Mouse (Mus musculus) testis, adult 2 months (tissue): Measurements from ENCODE around the gene Pdpk1. TPM values are rescaled to one million over a fixed set of nuclear protein-coding genes. Genes with fewer than 3 reads are reported as not detected.

Experiments used
- H3K27ac ChIP-seq: fragments of 200-500 bp; 2 replicates; pipeline ENCODE4 v1.5.1; 2012; ENCODE audit warnings: low read depth, low read length; ENCODE audit not compliant: control insufficient read depth, insufficient read depth
- H3K27me3 ChIP-seq: fragments of 200-500 bp; 2 replicates; pipeline ENCODE4 v1.6.1; 2012; ENCODE audit warnings: mild to moderate bottlenecking, low read length, moderate library complexity; ENCODE audit not compliant: control insufficient read depth, insufficient read depth
- H3K36me3 ChIP-seq: fragments of 200-500 bp; 2 replicates; pipeline ENCODE4 v1.6.1; 2012; ENCODE audit warnings: mild to moderate bottlenecking, low read length; ENCODE audit not compliant: control insufficient read depth, insufficient read depth
- H3K4me1 ChIP-seq: fragments of 200-500 bp; 2 replicates; pipeline ENCODE4 v1.6.1; 2012; ENCODE audit warnings: low read length; ENCODE audit not compliant: control insufficient read depth, insufficient read depth
- H3K4me3 ChIP-seq: fragments of 200-500 bp; 2 replicates; pipeline ENCODE4 v1.5.1; 2012; ENCODE audit warnings: low read depth, mild to moderate bottlenecking, low read length, moderate library complexity, mixed read lengths; ENCODE audit not compliant: control insufficient read depth
- CTCF ChIP-seq: fragments of 200-500 bp; IDR thresholded peaks from 2 replicates; pipeline ENCODE4 v1.5.1; 2012; ENCODE audit warnings: low read depth, mild to moderate bottlenecking, inconsistent platforms, low read length, moderate library complexity; ENCODE audit not compliant: control insufficient read depth, insufficient read depth, insufficient replicate concordance
- POLR2A ChIP-seq: fragments of 200-500 bp; IDR thresholded peaks from 2 replicates; pipeline ENCODE4 v1.6.1; 2012; ENCODE audit warnings: low read depth, mild to moderate bottlenecking, inconsistent platforms, low read length, moderate library complexity; ENCODE audit not compliant: control insufficient read depth
- polyA plus RNA-seq: library from polyadenylated mRNA; depleted of rRNA; stranded (reverse); fragments of >200 nt; gene quantifications from 2 replicates; pipeline ENCODE4 v1.2.3, GENCODE M21; 2012

The Pdpk1 gene
- polyA plus RNA-seq, 1 experiment, result 486 TPM

- 0 out of 2 replicates have a peak, but pooled peaks cover 2% of the 10 kb centered on the region for H3K4me1 ChIP-seq
- H3K4me3 ChIP-seq, result no peak overlapping the region
- H3K36me3 ChIP-seq, result peaks cover 1% of the 10 kb centered on the region
- no peaks in the 10 kb centered on the region for H3K27me3 ChIP-seq
- no peak overlapping the region for H3K27ac ChIP-seq
- no peak for TF ChIP-seq CTCF
- TF ChIP-seq POLR2A, result no peak
Measured at GRCm38 (mm10) chr17:24077101-24077500, 73.6 kb downstream of the Pdpk1 start.

GRCm38 (mm10) chr17:24072919-24073696, 77.6 kb downstream of the Pdpk1 start, which contains the start of gene Kctd5:
TSS of gene Kctd5 (minus strand) at chr17:24073485.
- Histone ChIP-seq H3K4me1 (0 out of 2 replicates have a peak, but pooled peaks cover 2% of the 10 kb centered on the region), H3K4me3 (peak within 1 kb of the TSS; percentile 97), H3K36me3 (no peaks in the 10 kb centered on the region; the same call in 1 of the 2 replicates), H3K27me3 (no peaks in the 10 kb centered on the region), H3K27ac (peak within 1 kb of the TSS; percentile 54)
- TF ChIP-seq CTCF (no peak), POLR2A (peak; percentile 78)

GRCm38 (mm10) chr17:24069531-24069930, 81.2 kb downstream of the Pdpk1 start:
- Histone ChIP-seq H3K27ac (no peak overlapping the region), H3K36me3 (no peaks in the 10 kb centered on the region)
- no peak for TF ChIP-seq POLR2A
- TF ChIP-seq CTCF, result no peak

GRCm38 (mm10) chr17:24068271-24068670, 82.5 kb downstream of the Pdpk1 start:
- H3K4me1 ChIP-seq, result 0 out of 2 replicates have a peak, but pooled peaks cover 2% of the 10 kb centered on the region
- no peaks in the 10 kb centered on the region for H3K27me3 ChIP-seq
- H3K4me3 ChIP-seq, result no peak overlapping the region
- TF ChIP-seq CTCF (no peak), POLR2A (no peak)
- no peak overlapping the region for H3K27ac ChIP-seq
- H3K36me3 ChIP-seq, result no peaks in the 10 kb centered on the region

More at GRCm38 (mm10) chr17:24069531-24069930, 81.2 kb downstream of the Pdpk1 start:
- Histone ChIP-seq H3K27me3 (no peaks in the 10 kb centered on the region), H3K4me1 (0 out of 2 replicates have a peak, but pooled peaks cover 2% of the 10 kb centered on the region), H3K4me3 (no peak overlapping the region)

GRCm38 (mm10) chr17:24062459-24063155, 88.1 kb downstream of the Pdpk1 start:
- Histone ChIP-seq H3K4me3 (no peak overlapping the region), H3K27ac (no peak overlapping the region), H3K36me3 (peaks cover 12% of the 10 kb centered on the region), H3K27me3 (no peaks in the 10 kb centered on the region), H3K4me1 (no peaks in the 10 kb centered on the region)
- TF ChIP-seq CTCF (no peak), POLR2A (no peak)

- Histone ChIP-seq H3K27me3 (no peaks in the 10 kb centered on the region), H3K27ac (no peak overlapping the region)
Measured at GRCm38 (mm10) chr17:24057730-24058245, 92.9 kb downstream of the Pdpk1 start.

More at GRCm38 (mm10) chr17:24057730-24058245, 92.9 kb downstream of the Pdpk1 start:
- peak overlapping the region; percentile 67 for H3K4me3 ChIP-seq
- peaks cover 14% of the 10 kb centered on the region for H3K36me3 ChIP-seq
- TF ChIP-seq POLR2A (no peak), CTCF (no peak)
- no peaks in the 10 kb centered on the region for H3K4me1 ChIP-seq
